Mouse (Mus musculus) thymus, adult 2 months (tissue): ENCODE measurements around the gene Tox3.

Source experiments
- CTCF ChIP-seq: fragments of 200-500 bp; IDR thresholded peaks from 2 replicates; pipeline ENCODE4 v1.5.1; 2012; ENCODE audit warnings: mild to moderate bottlenecking, control low read depth, low read length, moderate library complexity, borderline replicate concordance; ENCODE audit not compliant: control insufficient read depth, poor library complexity, insufficient read depth; ENCODE audit errors: extremely low read depth
- POLR2A ChIP-seq: fragments of 200-500 bp; IDR thresholded peaks from 2 replicates; pipeline ENCODE4 v1.6.1; 2012; ENCODE audit warnings: mild to moderate bottlenecking, low read length, control low read depth, moderate library complexity; ENCODE audit not compliant: control insufficient read depth, poor library complexity, insufficient read depth; ENCODE audit errors: extremely low read depth

- TF ChIP-seq CTCF (no peak), POLR2A (no peak)
Observed at GRCm38 (mm10) chr8:90390827-90391226, 42.7 kb upstream of the Tox3 start.
